Mouse (Mus musculus): ENCODE measurements at regions not wholly inside any gene's neighbourhood (a gene's known extent, or its start where the extent isn't known, plus 50 kb on each side); places are given as distances from the start of the nearest gene placed in this dataset.

DNA sequence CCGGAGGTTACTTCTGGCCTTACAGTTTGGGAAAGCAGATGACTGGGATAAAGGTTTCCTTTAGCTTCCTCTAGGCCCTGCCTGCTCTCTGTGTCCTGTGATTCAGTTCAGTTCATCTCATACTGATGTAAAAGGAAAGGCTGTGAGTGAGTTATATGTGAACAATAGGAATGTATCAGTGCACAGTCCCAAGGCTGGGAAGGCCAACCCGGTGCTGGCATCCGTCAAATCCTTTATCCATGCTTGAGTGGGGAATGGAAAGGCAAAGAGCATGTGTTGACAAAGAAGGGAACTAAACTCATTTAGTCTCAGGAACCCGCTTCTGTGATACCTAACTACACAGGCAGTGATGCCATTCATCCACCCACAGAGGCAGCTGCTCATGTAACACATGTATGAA is 89.0 kb upstream of the Zfand5 start:
- TF ChIP-seq POLR2A (IDR thresholded peaks at IDR 0.05; ENCODE audit: extremely low read depth, insufficient read depth, low read length) (no peak), CTCF (IDR thresholded peaks at IDR 0.05; ENCODE audit: extremely low read depth, insufficient read depth, low read length) (no peak)

Measured in cortical plate, adult 2 months (tissue).